Mouse (Mus musculus): ENCODE results near the gene Cypt4.
"Not testable (repeated sequence)": the region's sequence is repeated elsewhere in the genome, so short reads cannot be mapped to it uniquely, and the experiment has no call there.

The Cypt4 gene

GRCm38 (mm10) chr9:24624896-24625295 is at the start of gene Cypt4:
Gene Cypt4, plus strand, starts transcription at chr9:24625196.
- DNase-seq (ENCODE audit: low read depth, low spot score) = no peak

GRCm38 (mm10) chr9:24637341-24637740 is 12.3 kb downstream of the Cypt4 start:
- not testable (repeated sequence) for DNase-seq (ENCODE audit: low read depth, low spot score)
